Mouse (Mus musculus) fibroblast of lung, adult 2 months (primary cell): Measurements from ENCODE around the gene Tex261.

Experiments used
- DNase-seq: peaks from one replicate; pipeline ENCODE4 v3.0.0-alpha.2; 2011; ENCODE audit warnings: low read depth

The Tex261 gene

DNA sequence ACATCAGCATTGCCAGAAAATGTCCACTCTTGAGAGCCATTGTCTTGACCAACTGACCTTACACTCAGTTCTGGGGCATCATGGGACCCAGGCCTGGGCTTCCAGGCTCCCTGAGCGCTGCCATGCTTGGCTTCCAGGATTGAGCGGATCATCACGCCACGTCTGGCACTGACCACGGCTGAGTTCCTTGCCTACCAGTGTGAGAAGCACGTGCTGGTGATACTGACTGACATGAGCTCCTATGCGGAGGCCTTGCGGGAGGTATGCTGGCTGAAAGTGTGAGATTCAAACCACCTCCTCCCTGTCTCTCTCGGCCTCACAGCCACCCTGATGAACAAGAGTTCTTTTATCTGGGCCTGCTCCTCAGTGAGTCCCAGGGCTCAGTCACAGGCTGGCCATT is 19.6 kb downstream of the Tex261 start:
- DNase-seq = no peak

DNA sequence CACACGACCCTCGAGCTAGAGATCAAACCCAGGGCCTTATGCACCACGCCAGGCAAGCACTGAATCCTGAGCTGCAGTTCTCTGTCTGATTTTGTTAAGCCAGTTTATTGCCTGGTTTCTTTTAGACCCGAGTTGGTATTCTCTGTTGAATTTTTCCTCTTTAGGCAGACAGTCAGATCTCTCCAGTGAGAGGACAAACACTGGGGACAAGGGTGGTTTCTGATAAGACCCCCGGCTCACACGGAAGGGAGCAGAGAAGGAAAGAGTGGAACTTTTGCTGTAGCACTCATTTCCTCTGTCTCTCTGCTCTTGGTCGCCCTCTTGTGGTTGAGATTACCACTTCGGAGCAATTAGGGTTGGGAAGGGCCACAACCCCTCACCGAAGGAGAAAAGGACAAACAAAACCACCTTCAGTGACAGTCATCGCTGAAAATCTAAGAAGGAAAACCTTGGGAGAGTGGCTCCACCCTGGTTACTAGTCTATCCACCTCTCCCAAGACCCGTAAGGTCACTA is 25.4 kb downstream of the Tex261 start:
- no peak for DNase-seq

DNA sequence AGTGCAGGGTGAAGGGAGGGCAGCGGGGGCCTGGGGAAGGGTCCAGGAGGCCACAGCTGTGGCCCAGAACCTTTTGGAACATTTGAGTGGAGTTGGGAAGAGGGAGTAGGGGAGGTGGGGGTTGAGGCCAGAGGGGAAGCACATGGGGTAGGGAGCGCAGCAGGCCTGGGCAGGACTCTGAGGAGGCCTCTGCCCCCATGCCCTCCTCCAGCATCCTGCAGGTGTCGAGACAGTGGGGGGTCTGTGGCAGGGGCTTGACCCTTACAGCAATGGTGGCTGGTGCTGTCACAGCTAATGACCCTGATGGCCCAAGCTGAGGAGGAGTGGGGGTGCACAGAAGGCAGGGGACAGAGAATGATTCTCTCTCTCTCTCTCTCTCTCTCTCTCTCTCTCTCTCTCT is 26.3 kb downstream of the Tex261 start:
- DNase-seq = no peak

DNA sequence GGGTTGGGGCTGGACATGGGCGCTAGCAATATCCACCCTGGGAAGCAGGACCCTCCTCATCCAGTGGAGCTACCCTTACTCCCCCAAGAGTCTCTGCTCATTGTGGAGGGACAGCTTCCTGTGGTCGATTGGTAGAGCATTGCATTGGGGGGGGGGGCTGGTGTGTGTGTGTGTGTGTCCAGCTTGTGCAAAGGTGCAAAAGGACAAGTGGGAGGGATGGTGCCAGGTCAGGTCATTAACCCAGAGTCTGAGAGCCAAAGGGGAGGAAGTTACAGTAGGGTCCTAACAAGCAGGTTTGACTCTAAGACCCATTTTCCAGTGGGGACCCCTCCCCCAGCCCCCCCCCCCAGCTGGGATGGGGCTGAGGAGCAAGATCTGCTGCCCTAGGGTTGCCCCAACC is 30.1 kb downstream of the Tex261 start:
- no peak for DNase-seq

DNA sequence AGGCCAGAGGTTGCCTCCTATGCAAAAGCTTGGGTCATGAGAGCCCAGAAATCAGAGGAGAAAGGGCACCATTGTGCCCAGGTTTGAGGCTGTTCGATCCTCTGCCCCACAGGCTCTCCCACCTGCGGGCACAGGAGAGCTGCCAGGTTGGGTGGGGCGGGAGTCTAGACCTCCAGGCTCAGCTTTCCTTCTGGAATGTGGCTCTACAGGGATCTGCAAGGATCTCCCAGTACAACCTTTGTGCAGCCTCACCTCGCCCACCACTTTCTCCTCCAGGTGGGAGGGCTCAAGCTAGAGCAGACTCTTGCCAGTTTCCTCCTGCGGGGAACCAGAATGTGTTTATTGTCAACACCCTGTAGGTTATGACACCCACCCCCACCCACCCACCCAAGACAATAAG is 31.1 kb downstream of the Tex261 start:
- DNase-seq = no peak

DNA sequence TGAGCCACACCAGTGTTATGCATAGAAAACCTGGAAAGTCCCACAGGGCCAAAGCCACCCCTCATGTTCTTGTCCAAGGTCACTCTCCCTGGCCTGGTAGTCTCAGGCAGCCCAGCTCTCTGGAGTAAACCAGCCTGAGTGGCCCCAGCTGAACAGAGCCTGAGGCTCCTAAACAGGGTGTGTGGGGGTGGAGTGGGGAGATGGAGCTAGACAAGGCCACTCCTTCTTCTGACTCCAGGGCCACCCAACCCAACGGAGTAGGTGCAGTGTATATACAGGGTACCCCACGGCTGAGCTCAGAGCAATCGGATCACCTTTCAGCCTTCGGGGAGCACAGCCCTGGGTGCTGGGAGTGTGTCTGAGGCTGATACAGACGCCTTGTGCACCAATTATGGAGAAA is 31.5 kb downstream of the Tex261 start:
- DNase-seq = no peak

DNA sequence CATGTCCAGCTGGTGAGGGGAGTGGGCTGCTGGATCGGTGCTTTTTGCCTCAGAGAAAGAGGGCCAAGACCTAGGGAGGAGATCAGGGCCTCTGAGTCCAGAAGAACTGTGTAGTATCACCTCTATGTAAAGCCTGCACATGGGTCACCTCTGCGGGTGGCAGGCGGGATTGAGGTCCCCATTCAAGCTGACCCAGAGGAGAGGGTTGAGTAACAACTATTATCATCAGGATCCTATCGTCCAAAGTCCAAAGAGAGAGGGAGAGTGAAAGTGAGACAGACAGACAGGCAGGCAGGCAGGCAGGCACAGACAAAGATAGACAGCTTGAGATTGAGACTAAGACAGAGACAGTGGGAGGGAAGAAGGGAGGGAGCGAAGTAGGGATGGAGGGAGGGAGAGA is 32.4 kb downstream of the Tex261 start:
- no peak for DNase-seq

DNA sequence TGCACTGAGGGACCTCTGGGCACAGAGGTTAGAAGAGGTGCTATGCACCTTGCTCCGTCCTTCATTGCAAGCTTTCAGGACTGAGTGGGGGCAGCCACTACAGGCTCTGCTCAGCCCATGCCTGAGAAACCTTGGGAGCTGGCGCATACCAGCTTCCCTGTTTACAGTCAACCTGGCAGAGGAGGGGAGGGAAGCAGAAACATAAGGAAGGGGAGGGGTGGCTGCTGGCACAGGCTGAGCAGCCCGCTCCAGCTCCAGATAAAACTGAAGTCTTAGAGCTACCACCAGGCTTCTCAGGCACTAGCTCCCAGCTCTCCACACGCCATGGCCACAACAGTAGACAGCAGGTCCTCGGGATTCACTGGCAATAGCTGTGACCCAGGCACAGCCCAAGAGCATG is 32.9 kb downstream of the Tex261 start, which contains the start of gene Atp6v1b1:
Gene Atp6v1b1, plus strand, starts transcription at position 230 of the 400 bp plus-strand sequence.
- DNase-seq = no peak

DNA sequence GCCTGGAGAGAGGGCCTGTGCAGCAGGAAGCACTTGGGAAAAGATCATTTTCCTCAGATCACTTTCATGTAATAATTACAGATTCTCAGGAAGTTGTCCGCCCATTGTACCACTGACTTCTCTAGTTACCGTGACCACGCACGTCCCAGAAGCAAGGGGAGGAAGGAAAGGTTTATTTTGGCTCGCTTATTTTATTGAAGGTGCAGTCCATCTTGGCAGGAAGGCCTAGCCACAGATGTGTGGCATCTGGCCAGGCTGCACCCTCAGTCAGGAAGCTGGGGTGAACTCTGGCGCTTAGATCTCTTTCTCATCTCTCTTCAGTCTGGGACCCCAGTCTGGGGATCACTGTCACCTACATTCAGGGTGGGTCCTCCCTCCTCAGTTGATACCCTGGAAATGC is 37.0 kb downstream of the Tex261 start:
- DNase-seq = no peak

DNA sequence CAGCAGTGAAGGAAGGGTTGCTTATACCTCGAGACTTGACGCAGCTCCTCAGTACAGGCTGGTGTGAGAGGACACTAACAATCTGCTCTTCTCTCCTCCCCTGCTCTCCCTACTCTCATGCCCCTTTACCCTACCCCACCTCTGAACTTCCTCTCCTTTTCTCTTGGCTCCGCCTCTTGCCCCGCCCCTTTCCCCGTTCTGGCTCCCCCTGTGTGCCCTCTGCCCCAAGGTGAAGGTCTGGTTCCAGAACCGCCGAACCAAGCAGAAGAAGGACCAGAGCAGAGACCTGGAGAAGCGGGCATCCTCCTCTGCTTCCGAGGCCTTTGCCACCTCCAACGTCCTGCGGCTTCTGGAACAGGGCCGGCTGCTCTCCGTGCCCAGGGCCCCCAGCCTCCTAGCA is 38.3 kb downstream of the Tex261 start:
- DNase-seq = no peak

DNA sequence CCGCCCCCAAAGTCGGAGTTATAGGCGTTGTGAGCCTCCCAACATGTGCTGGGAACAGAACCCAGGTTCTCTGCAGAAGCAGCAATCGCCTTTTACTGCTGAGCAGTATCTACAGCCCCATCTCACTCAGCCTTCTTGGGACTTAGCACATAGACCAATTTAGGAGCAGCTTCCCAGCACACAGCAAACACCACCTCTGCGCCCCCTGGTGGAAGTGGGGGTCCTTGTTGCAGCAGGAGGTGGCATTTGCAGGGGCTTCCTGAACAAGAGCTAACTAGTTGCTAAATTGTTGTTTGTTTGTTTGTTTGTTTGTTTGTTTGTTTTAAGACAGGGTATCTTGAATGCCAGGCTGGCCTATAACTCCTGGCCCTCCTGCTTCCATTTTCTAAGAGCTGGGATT is 44.5 kb downstream of the Tex261 start:
- peak; percentile 14 for DNase-seq

DNA sequence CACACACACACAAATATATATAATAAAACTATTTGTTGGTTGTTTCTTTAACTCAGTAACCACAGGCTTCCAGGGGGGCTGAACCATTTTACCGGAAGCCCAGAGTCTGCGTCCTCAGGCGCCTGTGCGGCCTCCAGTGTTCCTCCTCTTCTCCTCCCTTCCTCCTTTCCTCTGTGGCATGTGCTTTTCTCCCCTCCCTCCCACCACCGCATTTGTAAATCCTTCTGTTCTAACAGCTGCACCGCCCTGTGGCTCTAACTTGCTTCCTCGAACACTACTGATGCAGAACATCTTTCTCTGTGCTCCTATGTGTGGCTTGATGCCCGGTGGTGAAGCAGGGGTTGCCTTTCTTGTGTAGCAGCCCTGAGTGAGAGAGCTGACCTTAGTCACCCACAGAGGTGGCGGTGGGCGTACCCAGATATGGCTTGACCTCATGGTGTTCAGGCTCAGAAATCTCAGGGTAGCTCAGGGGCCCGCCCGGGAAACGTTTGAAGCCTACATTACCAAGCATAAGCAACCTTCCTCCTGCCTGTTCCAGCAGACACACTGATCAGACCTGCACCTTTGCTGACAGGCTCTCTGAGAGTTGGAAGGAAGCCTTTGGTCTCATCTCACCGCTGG is 46.2 kb downstream of the Tex261 start:
- DNase-seq = no peak

DNA sequence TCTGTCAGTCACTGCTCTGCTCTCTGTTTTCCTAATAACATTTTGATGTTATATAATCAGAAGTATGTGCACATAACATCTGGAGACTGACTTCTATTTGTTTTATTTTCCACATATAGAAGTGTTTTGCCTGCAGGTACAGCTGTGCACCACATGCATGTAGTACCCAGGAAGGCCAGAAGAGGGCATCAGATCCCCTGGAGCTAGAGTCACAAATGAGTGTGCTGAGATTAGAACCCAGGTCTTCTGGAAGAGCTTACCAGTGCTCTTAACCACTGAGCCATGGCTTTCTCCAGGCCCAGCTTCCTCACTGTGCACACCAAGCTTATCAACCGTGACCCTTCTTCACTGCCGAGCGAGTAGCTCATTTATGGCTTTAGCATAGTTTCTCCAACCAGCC is 47.1 kb downstream of the Tex261 start:
- DNase-seq = no peak

DNA sequence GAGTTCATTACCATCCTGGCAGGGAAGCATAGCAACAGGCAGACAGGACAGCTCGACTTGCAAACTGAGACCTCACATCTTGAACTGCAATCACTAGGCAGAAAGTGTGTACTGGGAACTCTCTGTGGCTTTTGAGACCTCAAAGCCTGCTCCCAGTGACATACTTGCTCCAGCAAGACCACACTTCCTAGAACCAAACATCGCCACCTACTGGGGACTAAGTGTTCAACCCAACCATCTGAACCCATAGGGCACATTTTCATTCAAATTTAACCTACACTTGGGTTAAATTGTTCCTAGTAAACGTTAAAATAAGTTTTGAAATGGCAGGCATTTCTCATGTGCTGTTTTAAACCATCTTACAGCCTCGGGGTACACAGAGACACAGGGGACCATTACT is 48.4 kb downstream of the Tex261 start:
- DNase-seq = no peak

DNA sequence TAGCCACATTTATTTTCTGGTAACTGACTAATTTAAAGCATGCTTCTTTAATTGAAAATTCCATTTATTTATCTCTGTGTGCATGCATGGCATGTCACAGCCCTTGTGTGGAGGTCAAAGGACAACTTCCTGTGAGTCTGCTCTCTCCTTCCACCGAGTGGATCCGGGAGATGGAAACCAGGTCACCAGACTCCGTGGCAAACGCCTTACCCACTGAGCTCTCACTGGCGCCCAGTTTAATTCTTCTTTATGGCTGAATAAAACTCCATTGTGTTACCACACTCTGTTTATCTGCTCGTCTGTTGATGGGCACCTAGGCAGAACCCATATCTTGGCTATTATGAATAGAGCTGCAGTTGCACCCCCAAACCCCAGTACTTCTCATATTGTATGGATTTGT is 53.1 kb downstream of the Tex261 start:
- DNase-seq = no peak
